Comparison of ENCODE assay signal across 8 mouse cellular contexts in the genomic region with DNA sequence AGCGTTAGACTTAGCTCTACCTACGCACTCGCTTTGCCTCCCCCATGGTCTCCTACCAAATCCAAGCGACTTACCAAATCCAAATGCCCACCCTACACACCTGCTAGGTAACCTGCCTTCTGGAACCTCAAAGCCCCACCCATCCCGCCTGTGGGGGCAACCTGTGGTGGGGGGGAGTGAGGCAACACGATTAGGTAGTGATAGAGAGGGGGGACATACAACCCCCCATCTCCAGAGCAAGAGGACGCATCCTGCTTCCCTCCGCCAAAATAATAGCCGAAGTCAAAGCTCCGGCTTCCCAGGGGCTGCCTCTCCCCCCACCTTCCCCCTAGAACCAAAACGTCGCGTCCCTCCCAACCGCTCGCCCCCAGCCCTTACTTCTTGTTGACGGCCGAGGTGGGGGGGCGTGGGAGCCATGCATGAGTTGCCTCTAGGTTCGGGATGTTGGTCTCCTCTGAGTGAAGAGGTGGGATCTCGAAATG.
DNase-seq lines count a peak whose midpoint lies in the region; ATAC-seq and TF ChIP-seq lines count a peak whose summit lies in the region.

No protein-coding gene starts in this region.

- H3K79me2 ChIP-seq in liver, adult 2 months (ENCODE audit: control insufficient read depth, insufficient read depth, low read length), result peaks cover 37% of the 10 kb centered on the region

- no peak for TF ChIP-seq CTCF in liver, adult 2 months (IDR thresholded peaks at IDR 0.05; ENCODE audit: low read depth, low read length)
- no peak for TF ChIP-seq CTCF in bone marrow, adult 2 months (IDR thresholded peaks at IDR 0.05; ENCODE audit: control insufficient read depth, insufficient read depth, low read length)

- 0 out of 2 replicates have a peak, but pooled peaks have one; percentile 14 for TF ChIP-seq POLR2A in liver, adult 2 months (IDR thresholded peaks at IDR 0.05; ENCODE audit: extremely low read depth, insufficient read depth, low read length)
- no peak for TF ChIP-seq POLR2A in bone marrow, adult 2 months (IDR thresholded peaks at IDR 0.05; ENCODE audit: borderline replicate concordance, control insufficient read depth, low read depth, low read length)

- peak overlapping the region; percentile 99 for H3K27ac ChIP-seq in liver, adult 2 months (replicated peaks; ENCODE audit: insufficient read depth, low read depth, low read length)
- peak overlapping the region; percentile 90 for H3K27ac ChIP-seq in bone marrow, adult 2 months (ENCODE audit: control insufficient read depth, insufficient read depth, low read depth, low read length, poor library complexity)
- H3K27ac ChIP-seq in intestine, embryonic 16.5 days (ENCODE audit: low read length), result no peak overlapping the region
- no peak overlapping the region for H3K27ac ChIP-seq in limb, embryonic 15.5 days
- H3K27ac ChIP-seq in neural tube, embryonic 15.5 days (replicated peaks), result no peak overlapping the region

- WGBS in liver, adult 2 months, result under 1% methylated on average over 20 of the region's 20 CpGs
- WGBS in bone marrow, adult 2 months, result under 1% methylated on average over 20 of the region's 20 CpGs
- under 1% methylated on average over 20 of the region's 20 CpGs for WGBS in intestine, embryonic 16.5 days
- WGBS in limb, embryonic 15.5 days, result 0% methylated on average over 20 of the region's 20 CpGs
- under 1% methylated on average over 20 of the region's 20 CpGs for WGBS in neural tube, embryonic 15.5 days

- H3K27me3 ChIP-seq in liver, adult 2 months (ENCODE audit: control insufficient read depth, insufficient read depth, low read length), result no peaks in the 10 kb centered on the region
- peaks cover 44% of the 10 kb centered on the region for H3K27me3 ChIP-seq in intestine, embryonic 16.5 days (replicated peaks; ENCODE audit: control insufficient read depth, insufficient read depth, low read length)
- peaks cover 79% of the 10 kb centered on the region for H3K27me3 ChIP-seq in limb, embryonic 15.5 days
- H3K27me3 ChIP-seq in neural tube, embryonic 15.5 days (replicated peaks), result peaks cover 26% of the 10 kb centered on the region

- no peaks in the 10 kb centered on the region for H3K9me3 ChIP-seq in intestine, embryonic 16.5 days (ENCODE audit: control insufficient read depth, low read length)
- no peaks in the 10 kb centered on the region for H3K9me3 ChIP-seq in limb, embryonic 15.5 days
- H3K9me3 ChIP-seq in neural tube, embryonic 15.5 days (replicated peaks), result no peaks in the 10 kb centered on the region

- intact Hi-C loops in gastrocnemius, postnatal 14 days (cut with DNase I; ENCODE audit: low total_unique reads), result no loop called here

- DNase-seq in liver, adult 2 months (ENCODE audit: extremely low read depth, low read depth, low spot score), result no peak
- DNase-seq in liver, result no peak
- DNase-seq in gastrocnemius, postnatal 14 days, result peak; percentile 8

- peak overlapping the region; percentile 100 for H3K4me2 ChIP-seq in intestine, embryonic 16.5 days (ENCODE audit: low read depth, low read length)
- peak overlapping the region; percentile 100 for H3K4me2 ChIP-seq in limb, embryonic 15.5 days
- H3K4me2 ChIP-seq in neural tube, embryonic 15.5 days, result peak overlapping the region; percentile 99

- peak; percentile 26 for ATAC-seq in intestine, embryonic 16.5 days
- ATAC-seq in limb, embryonic 15.5 days (ENCODE audit: insufficient number of reproducible peaks, low FRiP score, low TSS enrichment, low read depth), result no peak
- ATAC-seq in neural tube, embryonic 15.5 days (ENCODE audit: low FRiP score), result peak; percentile 8; the same call in 1 of the 2 replicates
- ATAC-seq in erythroid progenitor cell, adult 5-6 weeks (replicated peaks; ENCODE audit: low FRiP score, poor library complexity, severe bottlenecking), result no peak

- peak overlapping the region; percentile 87 for H3K4me3 ChIP-seq in liver, adult 2 months (ENCODE audit: insufficient read depth, low read depth, low read length)
- peak overlapping the region; percentile 75 for H3K4me3 ChIP-seq in bone marrow, adult 2 months (replicated peaks; ENCODE audit: control insufficient read depth, low read depth, low read length)
- peak overlapping the region; percentile 78 for H3K4me3 ChIP-seq in intestine, embryonic 16.5 days (ENCODE audit: low read length)
- peak overlapping the region; percentile 73 for H3K4me3 ChIP-seq in limb, embryonic 15.5 days
- H3K4me3 ChIP-seq in neural tube, embryonic 15.5 days (replicated peaks), result peak overlapping the region; percentile 92

- H3K9ac ChIP-seq in liver, adult 2 months (ENCODE audit: low read depth, low read length), result peak overlapping the region; percentile 98
- peak overlapping the region; percentile 29; the same call in 1 of the 2 replicates for H3K9ac ChIP-seq in intestine, embryonic 16.5 days (ENCODE audit: low read depth, low read length)
- no peak overlapping the region for H3K9ac ChIP-seq in limb, embryonic 15.5 days
- H3K9ac ChIP-seq in neural tube, embryonic 15.5 days (replicated peaks), result peak overlapping the region; percentile 71

- peaks cover 11% of the 10 kb centered on the region for H3K36me3 ChIP-seq in liver, adult 2 months (ENCODE audit: control insufficient read depth, insufficient read depth, low read length)
- H3K36me3 ChIP-seq in intestine, embryonic 16.5 days (ENCODE audit: control insufficient read depth, insufficient read depth, low read length), result no peaks in the 10 kb centered on the region
- H3K36me3 ChIP-seq in limb, embryonic 15.5 days, result no peaks in the 10 kb centered on the region
- H3K36me3 ChIP-seq in neural tube, embryonic 15.5 days, result no peaks in the 10 kb centered on the region

- peaks cover 19% of the 10 kb centered on the region for H3K4me1 ChIP-seq in liver, adult 2 months (ENCODE audit: control insufficient read depth, insufficient read depth, low read length)
- H3K4me1 ChIP-seq in bone marrow, adult 2 months (ENCODE audit: control insufficient read depth, insufficient read depth, low read length), result no peaks in the 10 kb centered on the region; the same call in none of the 2 replicates
- H3K4me1 ChIP-seq in intestine, embryonic 16.5 days (ENCODE audit: control insufficient read depth, insufficient read depth, low read length), result peaks cover 13% of the 10 kb centered on the region
- H3K4me1 ChIP-seq in limb, embryonic 15.5 days, result peaks cover 37% of the 10 kb centered on the region
- H3K4me1 ChIP-seq in neural tube, embryonic 15.5 days, result peaks cover 50% of the 10 kb centered on the region

Comparison
In these comparisons a context has a peak if more than half of its experiments do, and no peak if none do; other contexts are left out.
1. H3K27ac ChIP-seq: peak in liver, adult 2 months (single experiment) and bone marrow, adult 2 months (single experiment); none in intestine, embryonic 16.5 days (single experiment), limb, embryonic 15.5 days (single experiment) and neural tube, embryonic 15.5 days (single experiment).
2. ATAC-seq: peak in intestine, embryonic 16.5 days (single experiment) and neural tube, embryonic 15.5 days (single experiment); none in limb, embryonic 15.5 days (single experiment) and erythroid progenitor cell, adult 5-6 weeks (single experiment).
3. Peak in every context shown above with its lines, with median percentiles within 50 percentile points of each other: H3K4me3 ChIP-seq and H3K4me2 ChIP-seq.